Mouse (Mus musculus): ENCODE results near the gene Vav1.
"Not testable (repeated sequence)": the region's sequence is repeated elsewhere in the genome, so short reads cannot be mapped to it uniquely, and the experiment has no call there.

- not testable (repeated sequence) for TF ChIP-seq CTCF (conservative IDR thresholded peaks at IDR 0.05; ENCODE audit: insufficient read depth, insufficient read length, low read depth, low read length); POLR2A (IDR thresholded peaks at IDR 0.05; ENCODE audit: low read depth, low read length)
Observed at GRCm38 (mm10) chr17:57335194-57335593, 56.3 kb downstream of the Vav1 start.
